9 mouse cellular contexts compared by ENCODE assay signal in genomic region chr10:77634452-77635231, GRCm38 (mm10). TPM values are rescaled to one million over a fixed set of nuclear protein-coding genes. Genes with fewer than 3 reads are reported as not detected.
DNase-seq lines count a peak whose midpoint lies in the region; ATAC-seq and TF ChIP-seq lines count a peak whose summit lies in the region.
"Had no signal": no experiment of that assay in that cellular context is flagged by ENCODE, and none has a peak within 500 bp of the region (broad histone marks: within the 10 kb centered on the region; RNA-seq: fewer than 3 reads in every experiment).

No protein-coding gene starts in this region.

- in situ Hi-C loops in CH12.LX (cut with MboI; ENCODE audit: low pct_ligation_motif_present, low pct_unique_long_range_greater_than_20kb, low sequenced_read_pairs), result loop anchor here (25.0 kb wide), 1 partner anchor 253 kb away; no protein-coding TSS in a partner anchor

- peak; percentile 80 for ATAC-seq in kidney, embryonic 16.5 days (ENCODE audit: low FRiP score, low TSS enrichment)
- ATAC-seq in kidney, embryonic 14.5 days (ENCODE audit: low FRiP score, low TSS enrichment), result no peak
- ATAC-seq in liver, embryonic 16.5 days (ENCODE audit: low read depth), result peak; percentile 44
- no peak for ATAC-seq in monocyte, adult 5-6 weeks (replicated peaks; ENCODE audit: insufficient number of reproducible peaks, low FRiP score, low TSS enrichment, poor library complexity, severe bottlenecking)

- 56% methylated on average over 13 of the region's 13 CpGs for WGBS in kidney, embryonic 16.5 days
- 70% methylated on average over 13 of the region's 13 CpGs for WGBS in kidney, embryonic 14.5 days
- WGBS in heart, embryonic 10.5 days, result 53% methylated on average over 13 of the region's 13 CpGs
- WGBS in liver, embryonic 16.5 days (ENCODE audit: insufficient replicate concordance), result 65% methylated on average over 13 of the region's 13 CpGs

- H3K79me2 ChIP-seq in CH12.LX (replicated peaks; ENCODE audit: control insufficient read depth, extremely low read depth, insufficient read depth, poor library complexity, severe bottlenecking), result peaks cover 32% of the 10 kb centered on the region

- dilution Hi-C loops in CH12.LX (cut with MboI; ENCODE audit: extremely low pct_ligation_motif_present, extremely low pct_unique_long_range_greater_than_20kb, low sequenced_read_pairs), result no loop called here

- H3K9ac ChIP-seq in kidney, embryonic 16.5 days (replicated peaks; ENCODE audit: low read length), result no peak overlapping the region
- H3K9ac ChIP-seq in kidney, embryonic 14.5 days (ENCODE audit: low read depth, low read length), result no peak overlapping the region
- no peak overlapping the region for H3K9ac ChIP-seq in CH12.LX (ENCODE audit: insufficient read depth, low read depth)
- no peak overlapping the region for H3K9ac ChIP-seq in liver, embryonic 16.5 days (ENCODE audit: low read depth, low read length)

- no peak overlapping the region for H3K4me3 ChIP-seq in kidney, embryonic 16.5 days (ENCODE audit: low read length)
- H3K4me3 ChIP-seq in kidney, embryonic 14.5 days (ENCODE audit: low read length), result no peak overlapping the region
- no peak overlapping the region for H3K4me3 ChIP-seq in CH12.LX (replicated peaks in 1 of 3; ENCODE audit: low read depth in 2 of 3, low read length in 2 of 3, poor library complexity in 1 of 3)
- H3K4me3 ChIP-seq in heart, embryonic 10.5 days, result no peak overlapping the region
- H3K4me3 ChIP-seq in liver, embryonic 16.5 days (ENCODE audit: low read depth, low read length), result no peak overlapping the region

- H3K27me3 ChIP-seq in kidney, embryonic 16.5 days (ENCODE audit: insufficient read depth, low read length), result no peaks in the 10 kb centered on the region
- H3K27me3 ChIP-seq in kidney, embryonic 14.5 days (ENCODE audit: control insufficient read depth, insufficient read depth, low read length), result no peaks in the 10 kb centered on the region
- H3K27me3 ChIP-seq in CH12.LX (replicated peaks), result no peaks in the 10 kb centered on the region
- no peaks in the 10 kb centered on the region for H3K27me3 ChIP-seq in heart, embryonic 10.5 days (ENCODE audit: insufficient read depth, poor library complexity, severe bottlenecking)
- no peaks in the 10 kb centered on the region for H3K27me3 ChIP-seq in liver, embryonic 16.5 days (ENCODE audit: control insufficient read depth, insufficient read depth, low read depth, low read length)

- no peaks in the 10 kb centered on the region for H3K9me3 ChIP-seq in kidney, embryonic 16.5 days (ENCODE audit: low read length)
- no peaks in the 10 kb centered on the region for H3K9me3 ChIP-seq in kidney, embryonic 14.5 days (ENCODE audit: control insufficient read depth, low read length)
- no peaks in the 10 kb centered on the region for H3K9me3 ChIP-seq in CH12.LX (replicated peaks; ENCODE audit: low read length)
- H3K9me3 ChIP-seq in heart, embryonic 10.5 days, result no peaks in the 10 kb centered on the region
- no peaks in the 10 kb centered on the region for H3K9me3 ChIP-seq in liver, embryonic 16.5 days (replicated peaks; ENCODE audit: control insufficient read depth, low read length)

- H3K36me3 ChIP-seq in kidney, embryonic 16.5 days (ENCODE audit: insufficient read depth, low read length), result peaks cover 35% of the 10 kb centered on the region
- H3K36me3 ChIP-seq in kidney, embryonic 14.5 days (ENCODE audit: control insufficient read depth, insufficient read depth, low read length), result peaks cover 54% of the 10 kb centered on the region
- peaks cover 56 to 83% of the 10 kb centered on the region in 2 experiments for H3K36me3 ChIP-seq in CH12.LX (replicated peaks in 1 of 2; ENCODE audit: control insufficient read depth in 1 of 2, insufficient read depth in 1 of 2, low read length in 1 of 2)
- peaks cover 39% of the 10 kb centered on the region for H3K36me3 ChIP-seq in heart, embryonic 10.5 days
- H3K36me3 ChIP-seq in liver, embryonic 16.5 days (ENCODE audit: control insufficient read depth, insufficient read depth), result peaks cover 26% of the 10 kb centered on the region

- TF ChIP-seq POLR2A in CH12.LX (IDR thresholded peaks at IDR 0.05; ENCODE audit: low read depth, low read length), result no peak

- no peak for TF ChIP-seq EP300 in CH12.LX (IDR thresholded peaks at IDR 0.05; ENCODE audit: low read length)

- no peak overlapping the region for H3K4me2 ChIP-seq in kidney, embryonic 16.5 days (replicated peaks; ENCODE audit: low read depth, low read length)
- H3K4me2 ChIP-seq in kidney, embryonic 14.5 days (replicated peaks; ENCODE audit: low read depth, low read length), result no peak overlapping the region
- H3K4me2 ChIP-seq in CH12.LX (ENCODE audit: insufficient read depth, low read depth, poor library complexity, severe bottlenecking), result no peak overlapping the region
- H3K4me2 ChIP-seq in liver, embryonic 16.5 days (ENCODE audit: low read depth, low read length), result no peak overlapping the region

- no peak for TF ChIP-seq CTCF in CH12.LX (conservative IDR thresholded peaks at IDR 0.05 in 1 of 2, IDR thresholded peaks at IDR 0.05 in 1 of 2; ENCODE audit: low read depth in 2 of 2, low read length in 2 of 2)

- no peak for DNase-seq in CH12.LX (ENCODE audit: extremely low read depth)
- peak; percentile 87 for DNase-seq in heart, embryonic 10.5 days (ENCODE audit: low spot score)
- DNase-seq in cerebellum, adult 9-10 months, result no peak
- DNase-seq in retina, embryonic 14.5 days (ENCODE audit: low spot score), result no peak

- H3K27ac ChIP-seq in kidney, embryonic 16.5 days (ENCODE audit: low read length), result peak overlapping the region; percentile 20; the same call in 1 of the 2 replicates
- no peak overlapping the region for H3K27ac ChIP-seq in kidney, embryonic 14.5 days (ENCODE audit: low read depth, low read length)
- peak overlapping the region; percentile 23; the same call in 1 of the 2 replicates for H3K27ac ChIP-seq in CH12.LX (ENCODE audit: insufficient read depth, low read depth)
- H3K27ac ChIP-seq in heart, embryonic 10.5 days, result peak overlapping the region; percentile 13; the same call in 1 of the 2 replicates
- H3K27ac ChIP-seq in liver, embryonic 16.5 days (ENCODE audit: low read length), result no peak overlapping the region

- peaks cover 8% of the 10 kb centered on the region; the same call in 1 of the 2 replicates for H3K4me1 ChIP-seq in kidney, embryonic 16.5 days (ENCODE audit: insufficient read depth, low read length)
- 0 out of 2 replicates have a peak, but pooled peaks cover 3% of the 10 kb centered on the region for H3K4me1 ChIP-seq in kidney, embryonic 14.5 days (ENCODE audit: control insufficient read depth, insufficient read depth, low read length)
- H3K4me1 ChIP-seq in CH12.LX (ENCODE audit: control insufficient read depth in 1 of 2, insufficient read depth in 2 of 2), result peaks cover 8 to 56% of the 10 kb centered on the region in 2 experiments
- H3K4me1 ChIP-seq in heart, embryonic 10.5 days, result peaks cover 44% of the 10 kb centered on the region
- H3K4me1 ChIP-seq in liver, embryonic 16.5 days (ENCODE audit: control insufficient read depth, low read depth, low read length), result peaks cover 14% of the 10 kb centered on the region

- no peak for TF ChIP-seq RAD21 in CH12.LX (IDR thresholded peaks at IDR 0.05; ENCODE audit: low read depth, low read length)

RNA-seq across cellular contexts. Expression of gene Ube2g2, which starts 12.6 kb away (rescaled TPM):
- polyA plus RNA-seq in kidney, embryonic 16.5 days (2015; fragmentation: Nextera tagmentation; extraction: Ambion mirVana), result 78.8 and 90.2 TPM in 2 replicates
- 41.3 and 51.8 TPM in 2 replicates for polyA plus RNA-seq in kidney, embryonic 14.5 days (2014; fragmentation: Nextera tagmentation; extraction: Ambion mirVana)
- total RNA-seq in CH12.LX (2012; rRNA removed) (28.7 and 41.2 TPM in 2 replicates), CH12.LX (2014; rRNA removed) (32.6 and 40.8 TPM in 2 replicates)
- 59.4 and 72.2 TPM in 2 replicates for polyA plus RNA-seq in CH12.LX (2012; ENCODE audit: insufficient read length, low read depth)
- polyA plus RNA-seq in heart, embryonic 10.5 days (2016; fragmentation: Nextera tagmentation; extraction: Ambion mirVana), result 83.1 and 92.1 TPM in 2 replicates
- 43.7 and 46.3 TPM in 2 replicates for polyA plus RNA-seq in liver, embryonic 16.5 days (2015; fragmentation: Nextera tagmentation; extraction: Ambion mirVana)
- total RNA-seq in monocyte, adult 5-6 weeks (2017), result 60.6 to 127 TPM (median 70.3 TPM) in 3 replicates

RNA-seq across cellular contexts. Expression of gene Gm49325, which starts 28.6 kb away (rescaled TPM):
- 2.2 TPM in 1 of 2 replicates, not detected in the other for polyA plus RNA-seq in kidney, embryonic 16.5 days (2015; fragmentation: Nextera tagmentation; extraction: Ambion mirVana)
- 1.2 and 1.8 TPM in 2 replicates for polyA plus RNA-seq in kidney, embryonic 14.5 days (2014; fragmentation: Nextera tagmentation; extraction: Ambion mirVana)
- total RNA-seq in CH12.LX (2012; rRNA removed) (0.55 TPM in 1 of 2 replicates, not detected in the other), CH12.LX (2014; rRNA removed) (1.1 TPM in 1 of 2 replicates, not detected in the other)
- 26.9 and 54.0 TPM in 2 replicates for polyA plus RNA-seq in CH12.LX (2012; ENCODE audit: insufficient read length, low read depth)
- 2.1 and 2.7 TPM in 2 replicates for polyA plus RNA-seq in heart, embryonic 10.5 days (2016; fragmentation: Nextera tagmentation; extraction: Ambion mirVana)
- polyA plus RNA-seq in liver, embryonic 16.5 days (2015; fragmentation: Nextera tagmentation; extraction: Ambion mirVana), result 0.61 TPM in 1 of 2 replicates, not detected in the other
- total RNA-seq in monocyte, adult 5-6 weeks (2017), result 1.7 to 5.5 TPM in 2 of 3 replicates, not detected in the other

RNA-seq across cellular contexts. Expression of gene Sumo3, which starts 28.7 kb away (rescaled TPM):
- polyA plus RNA-seq in kidney, embryonic 16.5 days (2015; fragmentation: Nextera tagmentation; extraction: Ambion mirVana), result 365 and 369 TPM in 2 replicates
- 253 and 294 TPM in 2 replicates for polyA plus RNA-seq in kidney, embryonic 14.5 days (2014; fragmentation: Nextera tagmentation; extraction: Ambion mirVana)
- total RNA-seq in CH12.LX (2012; rRNA removed) (54.4 and 57.2 TPM in 2 replicates), CH12.LX (2014; rRNA removed) (81.2 TPM in 2 replicates)
- polyA plus RNA-seq in CH12.LX (2012; ENCODE audit: insufficient read length, low read depth), result 87.9 and 130 TPM in 2 replicates
- 235 and 306 TPM in 2 replicates for polyA plus RNA-seq in heart, embryonic 10.5 days (2016; fragmentation: Nextera tagmentation; extraction: Ambion mirVana)
- 82.3 and 92.2 TPM in 2 replicates for polyA plus RNA-seq in liver, embryonic 16.5 days (2015; fragmentation: Nextera tagmentation; extraction: Ambion mirVana)
- total RNA-seq in monocyte, adult 5-6 weeks (2017), result 84.2 to 128 TPM (median 126 TPM) in 3 replicates

RNA-seq across cellular contexts. Expression of gene Tspear, which starts 51.7 kb away (rescaled TPM):
- polyA plus RNA-seq in kidney, embryonic 16.5 days (2015; fragmentation: Nextera tagmentation; extraction: Ambion mirVana), result 0.26 and 0.71 TPM in 2 replicates
- 0.41 and 0.74 TPM in 2 replicates for polyA plus RNA-seq in kidney, embryonic 14.5 days (2014; fragmentation: Nextera tagmentation; extraction: Ambion mirVana)
- 0.17 and 0.42 TPM in 2 replicates for total RNA-seq in CH12.LX (2012; rRNA removed)
- total RNA-seq in CH12.LX (2014; rRNA removed), result 0.09 TPM in 1 of 2 replicates, not detected in the other
- polyA plus RNA-seq in CH12.LX (2012; ENCODE audit: insufficient read length, low read depth), result 0.11 TPM in 1 of 2 replicates, not detected in the other
- 0.14 and 0.38 TPM in 2 replicates for polyA plus RNA-seq in heart, embryonic 10.5 days (2016; fragmentation: Nextera tagmentation; extraction: Ambion mirVana)
- 0.05 TPM in 1 of 2 replicates, not detected in the other for polyA plus RNA-seq in liver, embryonic 16.5 days (2015; fragmentation: Nextera tagmentation; extraction: Ambion mirVana)
- total RNA-seq in monocyte, adult 5-6 weeks (2017), result not detected in 3 replicates
- total RNA-seq: layer of hippocampus, postnatal 25 days had no signal

RNA-seq across cellular contexts. Expression of gene Pttg1ip, which starts 53.1 kb away (rescaled TPM):
- 194 and 206 TPM in 2 replicates for polyA plus RNA-seq in kidney, embryonic 16.5 days (2015; fragmentation: Nextera tagmentation; extraction: Ambion mirVana)
- polyA plus RNA-seq in kidney, embryonic 14.5 days (2014; fragmentation: Nextera tagmentation; extraction: Ambion mirVana), result 104 and 144 TPM in 2 replicates
- total RNA-seq in CH12.LX (2012; rRNA removed), result 20.7 and 21.7 TPM in 2 replicates
- 24.2 and 25.3 TPM in 2 replicates for total RNA-seq in CH12.LX (2014; rRNA removed)
- polyA plus RNA-seq in CH12.LX (2012; ENCODE audit: insufficient read length, low read depth), result 18.9 and 20.3 TPM in 2 replicates
- 94.9 and 97.0 TPM in 2 replicates for polyA plus RNA-seq in heart, embryonic 10.5 days (2016; fragmentation: Nextera tagmentation; extraction: Ambion mirVana)
- polyA plus RNA-seq in liver, embryonic 16.5 days (2015; fragmentation: Nextera tagmentation; extraction: Ambion mirVana), result 87.3 and 94.5 TPM in 2 replicates
- 79.9 to 128 TPM (median 104 TPM) in 3 replicates for total RNA-seq in monocyte, adult 5-6 weeks (2017)

Comparison
In these comparisons a context has a peak if more than half of its experiments do, and no peak if none do; other contexts are left out.
1. ATAC-seq: peak in kidney, embryonic 16.5 days (single experiment) and liver, embryonic 16.5 days (single experiment); none in kidney, embryonic 14.5 days (single experiment) and monocyte, adult 5-6 weeks (single experiment).
2. H3K27ac ChIP-seq: peak in kidney, embryonic 16.5 days (single experiment), CH12.LX (single experiment) and heart, embryonic 10.5 days (single experiment); none in kidney, embryonic 14.5 days (single experiment) and liver, embryonic 16.5 days (single experiment).